Mouse (Mus musculus) heart, postnatal 36 days (tissue): ENCODE measurements at regions not wholly inside any gene's neighbourhood (a gene's known extent, or its start where the extent isn't known, plus 50 kb on each side); places are given as distances from the start of the nearest gene placed in this dataset.

ENCODE experiments used
- DNase-seq, 2 experiments: peaks; one replicate each; pipeline ENCODE4 v3.0.0; 2021 to 2022
- intact Hi-C: fragments of 180-260 bp; cut with DNase I; formaldehyde crosslinking; loops from one replicate; pipeline ENCODE4 v1.15.1; 2025

GRCm38 (mm10) chr2:21044781-21045180 lies 76.1 kb upstream of the Arhgap21 start:
- intact Hi-C loops: no loop called here
- DNase-seq: no peak

DNA sequence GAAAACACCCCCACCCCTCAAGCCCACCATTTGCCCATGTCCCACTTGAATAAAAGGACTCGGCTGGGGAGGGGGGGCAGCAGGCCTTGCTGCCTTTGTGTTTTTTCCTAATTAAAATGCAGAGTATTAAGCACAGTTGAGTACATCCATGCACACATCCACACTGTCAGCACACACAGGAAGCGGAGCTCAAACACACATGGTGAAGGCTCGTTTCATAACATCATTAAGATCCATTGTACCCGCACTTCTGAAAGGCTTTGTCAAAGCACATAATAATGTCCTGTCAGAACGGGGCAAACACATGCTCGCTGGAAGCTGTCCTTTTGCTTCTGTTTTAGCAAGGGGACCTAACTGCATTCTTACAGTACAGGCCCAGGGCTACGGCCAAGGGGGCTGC lies 75.3 kb upstream of the Arhgap21 start:
- intact Hi-C loops: no loop called here
- DNase-seq: no peak

GRCm38 (mm10) chr2:21043302-21043701 lies 74.6 kb upstream of the Arhgap21 start:
- intact Hi-C loops: no loop called here
- no peak for DNase-seq

DNA sequence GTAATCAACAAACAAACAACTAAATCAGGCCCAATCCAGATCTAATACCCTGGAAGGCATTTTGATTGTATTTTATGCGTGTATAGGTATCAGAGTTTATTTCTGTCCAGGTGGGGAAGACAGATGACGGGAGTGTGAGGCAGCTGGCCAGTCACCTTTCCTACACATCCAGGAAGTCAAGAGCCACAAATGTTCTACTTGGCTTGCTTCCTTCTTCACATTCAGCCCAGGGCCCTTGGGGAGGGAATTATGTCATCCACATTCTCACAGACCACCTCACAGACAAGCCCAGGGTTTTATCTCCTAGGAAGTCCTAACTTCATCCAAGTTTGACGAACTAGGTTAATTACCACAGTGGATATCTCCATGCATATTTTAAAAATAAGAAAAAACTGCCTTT lies 68.9 kb upstream of the Arhgap21 start:
- no peak for DNase-seq
- intact Hi-C loops: loop anchor here (5.0 kb wide), 2 partner anchors 65 to 140 kb away; no protein-coding TSS in a partner anchor

- intact Hi-C loops: loop anchor here (5.0 kb wide), 2 partner anchors 65 to 140 kb away; no protein-coding TSS in a partner anchor
- DNase-seq: peak; percentile 57 to 63
Measured at GRCm38 (mm10) chr2:21037181-21037580, 68.5 kb upstream of the Arhgap21 start.

DNA sequence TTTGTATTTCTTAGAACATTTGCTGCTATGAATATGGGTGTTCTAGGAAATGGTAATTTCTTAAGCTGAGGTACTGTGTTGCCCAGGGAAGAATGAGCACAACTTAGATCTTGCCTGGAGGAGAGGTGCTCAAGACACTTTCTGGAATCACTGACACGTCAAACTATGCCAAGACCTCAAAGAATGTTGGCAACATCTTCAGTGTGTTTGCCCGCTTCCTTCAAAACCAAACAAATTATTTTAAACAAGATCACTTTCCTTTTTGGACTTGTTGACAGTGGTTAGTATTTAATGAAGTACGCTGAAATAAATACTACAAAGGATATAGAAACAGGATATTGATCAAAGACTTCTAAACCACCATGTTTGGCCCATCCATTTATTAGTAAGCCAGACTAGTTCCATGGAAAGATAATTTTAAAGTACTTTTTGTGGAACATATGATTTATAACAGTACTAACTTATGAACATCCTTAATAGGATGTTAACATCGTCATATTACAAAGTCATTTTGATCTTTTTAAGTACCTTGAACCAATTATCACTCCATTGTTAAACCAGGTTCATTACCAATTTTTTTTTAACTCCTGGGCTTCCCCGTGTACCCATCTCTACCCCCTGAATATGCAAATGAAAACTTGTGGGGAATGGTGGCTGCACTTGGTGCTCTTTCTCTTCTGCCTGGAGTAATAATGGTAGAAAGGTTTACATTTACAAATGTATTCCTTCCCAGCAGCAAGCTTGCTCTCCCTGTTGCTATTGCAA lies 67.4 kb upstream of the Arhgap21 start:
- intact Hi-C loops: loop anchor here (5.0 kb wide), 2 partner anchors 64 to 139 kb away; no protein-coding TSS in a partner anchor
- no peak for DNase-seq

DNA sequence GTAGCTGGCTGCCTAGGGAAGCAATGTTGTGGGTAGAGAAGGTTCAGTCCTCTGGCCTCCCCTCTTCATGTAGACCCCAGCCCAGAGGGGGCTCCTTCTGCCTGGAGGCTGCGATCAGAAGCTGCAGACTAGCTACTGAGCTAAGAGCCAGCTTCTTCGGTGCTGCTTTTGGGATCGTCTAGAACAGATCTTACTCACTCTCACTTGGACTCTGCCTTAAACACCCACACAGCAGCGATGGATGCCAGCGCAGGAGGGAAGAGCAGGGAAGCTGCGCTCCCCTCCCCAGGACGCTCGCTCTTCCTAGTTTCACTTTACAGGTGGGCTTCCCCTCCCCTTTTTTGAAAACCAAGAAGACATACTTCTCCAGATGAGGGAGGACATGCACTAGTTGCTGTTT lies 66.0 kb upstream of the Arhgap21 start:
- DNase-seq: no peak
- intact Hi-C loops: loop anchor here (5.0 kb wide), 2 partner anchors 62 to 137 kb away; no protein-coding TSS in a partner anchor

- DNase-seq: no peak
- intact Hi-C loops: no loop called here
Measured at GRCm38 (mm10) chr2:21030650-21031049, 62.0 kb upstream of the Arhgap21 start.

DNA sequence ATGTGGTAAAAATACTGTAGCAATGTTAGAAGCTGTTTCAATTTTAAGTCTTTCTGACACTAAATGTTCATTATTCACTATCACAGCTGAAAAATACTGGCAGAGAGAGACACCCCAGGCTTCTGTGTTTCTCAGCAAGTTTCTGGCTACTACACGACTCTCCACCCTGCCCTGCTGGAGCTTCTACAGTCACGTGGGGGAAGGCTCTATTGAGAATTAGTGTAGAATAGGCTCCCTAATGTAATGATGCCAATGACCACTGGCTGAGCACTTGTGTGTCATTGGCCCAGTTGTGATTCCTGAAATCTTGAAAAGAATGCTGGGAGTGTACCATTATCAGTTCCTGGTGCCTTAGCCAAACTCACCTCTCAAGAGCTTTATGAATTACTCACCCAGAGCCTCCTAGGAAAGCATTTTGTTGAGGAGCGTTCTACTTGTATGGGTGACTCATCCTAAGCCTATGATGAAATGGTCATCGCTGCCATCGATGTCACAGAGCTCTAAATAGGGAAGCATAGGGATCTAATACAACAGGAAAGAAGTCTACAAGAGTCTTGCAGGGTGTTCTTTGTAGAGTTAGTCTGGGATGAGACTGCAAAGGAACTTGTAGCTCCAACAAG lies 60.8 kb upstream of the Arhgap21 start:
- peak in 1 of 2 experiments; percentile 36 for DNase-seq
- intact Hi-C loops: no loop called here

GRCm38 (mm10) chr2:21028605-21029004 lies 59.9 kb upstream of the Arhgap21 start:
- intact Hi-C loops: no loop called here
- DNase-seq: peak; percentile 40 to 41

- intact Hi-C loops: loop anchor here (5.0 kb wide), 1 partner anchor 51 kb away; the partner anchor contains the start of gene Arhgap21
- no peak for DNase-seq
Measured at GRCm38 (mm10) chr2:21018535-21018934, 49.9 kb upstream of the Arhgap21 start.
